Mouse (Mus musculus): ENCODE results near the gene Cpsf2. TPM values are rescaled to one million over a fixed set of nuclear protein-coding genes. Genes with fewer than 3 reads are reported as not detected.
"Not testable (repeated sequence)": the region's sequence is repeated elsewhere in the genome, so short reads cannot be mapped to it uniquely, and the experiment has no call there.

Gene Cpsf2
- 32.3 and 37.4 TPM in 2 replicates for polyA plus RNA-seq (2014; fragmentation: Nextera tagmentation; extraction: Ambion mirVana)

DNA sequence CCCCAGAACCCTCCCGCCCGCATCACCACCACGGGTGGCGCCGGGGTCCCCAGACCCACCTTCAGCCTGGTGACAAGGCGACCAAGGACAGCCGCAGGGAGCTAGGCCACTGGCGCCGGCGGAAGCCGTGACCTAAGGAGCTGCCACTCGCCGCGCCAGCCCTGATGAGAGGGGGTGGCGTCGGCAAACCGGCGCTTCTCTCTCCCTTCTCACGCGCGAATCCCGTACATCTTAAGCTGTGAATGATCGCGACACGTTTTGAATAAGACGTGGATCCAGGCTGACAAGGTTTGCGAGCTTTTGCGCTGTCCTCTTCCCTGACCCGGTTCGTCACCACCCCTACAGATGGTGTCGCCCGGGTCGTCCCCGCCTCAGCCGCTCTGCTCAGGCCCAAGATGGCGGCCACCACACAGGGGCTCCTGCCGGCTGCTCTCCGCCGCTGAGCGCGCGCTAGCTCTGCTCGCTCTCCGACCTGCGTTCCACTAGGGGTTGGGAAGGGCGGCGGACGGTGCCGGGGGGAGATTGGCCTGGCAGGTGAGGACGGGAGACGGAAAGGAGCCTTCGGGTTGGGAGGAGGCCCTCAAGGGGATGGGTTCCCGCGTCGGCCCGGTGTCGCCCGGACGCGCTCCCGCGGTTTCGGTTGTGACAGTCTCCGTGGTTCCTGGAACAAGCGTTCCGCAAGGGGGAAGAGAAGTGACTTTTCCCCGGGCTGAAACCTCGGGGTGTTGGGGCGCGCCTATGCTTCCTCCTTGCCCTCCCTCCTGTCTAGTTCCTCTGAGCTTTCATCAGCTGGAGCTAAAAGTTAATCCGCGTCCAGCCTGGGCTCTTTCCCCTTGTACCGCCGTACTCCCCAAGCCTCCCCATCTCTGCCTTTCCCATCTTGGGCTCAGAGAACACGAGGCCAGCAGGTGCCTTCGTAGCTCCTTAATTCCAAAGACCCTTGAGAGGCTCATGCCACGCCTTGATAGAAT is at the start of gene Cpsf2:
TSS of gene Cpsf2 (plus strand) at position 388 of the 971 bp plus-strand sequence.
- Histone ChIP-seq H3K9ac (replicated peaks; ENCODE audit: low read length) (peak within 1 kb of the TSS; percentile 93), H3K27me3 (ENCODE audit: control insufficient read depth, insufficient read depth, low read length) (no peaks in the 10 kb centered on the region), H3K9me3 (ENCODE audit: control insufficient read depth, low read length) (no peaks in the 10 kb centered on the region), H3K36me3 (ENCODE audit: control insufficient read depth, insufficient read depth, low read length) (no peaks in the 10 kb centered on the region), H3K27ac (replicated peaks; ENCODE audit: low read depth, low read length) (peak within 1 kb of the TSS; percentile 90), H3K4me2 (ENCODE audit: low read length) (peak within 1 kb of the TSS; percentile 83), H3K4me1 (ENCODE audit: control insufficient read depth, insufficient read depth, low read length) (peaks cover 22% of the 10 kb centered on the region), H3K4me3 (replicated peaks; ENCODE audit: low read depth, low read length) (peak within 1 kb of the TSS; percentile 74)
- peak; percentile 90 for DNase-seq
- WGBS: under 1% methylated on average over 77 of the region's 77 CpGs
- peak; percentile 95 for ATAC-seq (ENCODE audit: low FRiP score, low TSS enrichment)

GRCm38 (mm10) chr12:101928423-101928822 is 47.4 kb upstream of the Cpsf2 start:
- 93% methylated on average over 1 of the region's 1 CpGs for whole genome bisulfite sequencing
- H3K27ac ChIP-seq (replicated peaks; ENCODE audit: low read depth, low read length): no peak overlapping the region
- no peak overlapping the region for H3K4me3 ChIP-seq (replicated peaks; ENCODE audit: low read depth, low read length)
- H3K4me2 ChIP-seq (ENCODE audit: low read length): no peak overlapping the region
- H3K9ac ChIP-seq (replicated peaks; ENCODE audit: low read length): no peak overlapping the region
- H3K4me1 ChIP-seq (ENCODE audit: control insufficient read depth, insufficient read depth, low read length): no peaks in the 10 kb centered on the region
- no peak for DNase-seq
- ATAC-seq (ENCODE audit: low FRiP score, low TSS enrichment): no peak
- H3K27me3 ChIP-seq (ENCODE audit: control insufficient read depth, insufficient read depth, low read length): no peaks in the 10 kb centered on the region
- no peaks in the 10 kb centered on the region for H3K9me3 ChIP-seq (ENCODE audit: control insufficient read depth, low read length)
- peaks cover 88% of the 10 kb centered on the region for H3K36me3 ChIP-seq (ENCODE audit: control insufficient read depth, insufficient read depth, low read length)

DNA sequence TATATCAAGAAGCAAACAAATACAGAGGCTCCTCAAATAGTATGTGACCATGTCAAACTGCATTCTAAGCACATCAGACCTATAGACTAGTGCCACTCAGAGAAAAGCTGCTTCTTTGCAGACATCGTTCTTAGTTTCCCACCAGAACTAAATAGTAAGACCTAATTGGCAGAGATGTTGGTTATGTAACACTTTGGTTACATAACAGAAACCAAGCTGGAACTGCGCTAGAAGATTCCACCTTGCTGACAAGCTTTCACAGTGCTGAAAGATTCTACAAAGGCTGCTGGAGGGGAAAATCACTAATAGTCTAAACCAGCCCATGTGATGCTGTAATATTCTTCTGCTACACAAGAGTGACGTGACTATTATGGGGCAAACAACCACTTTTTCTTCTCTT is 40.6 kb upstream of the Cpsf2 start:
- DNase-seq (no peak), ATAC-seq (ENCODE audit: low FRiP score, low TSS enrichment) (no peak)
- no peak overlapping the region for H3K27ac ChIP-seq (replicated peaks; ENCODE audit: low read depth, low read length)
- no peaks in the 10 kb centered on the region for H3K27me3 ChIP-seq (ENCODE audit: control insufficient read depth, insufficient read depth, low read length)
- 96% methylated on average over 3 of the region's 3 CpGs for WGBS
- H3K4me1 ChIP-seq (ENCODE audit: control insufficient read depth, insufficient read depth, low read length): no peaks in the 10 kb centered on the region
- no peak overlapping the region for H3K9ac ChIP-seq (replicated peaks; ENCODE audit: low read length)
- H3K36me3 ChIP-seq (ENCODE audit: control insufficient read depth, insufficient read depth, low read length): peaks cover 76% of the 10 kb centered on the region
- H3K4me3 ChIP-seq (replicated peaks; ENCODE audit: low read depth, low read length): no peak overlapping the region
- H3K4me2 ChIP-seq (ENCODE audit: low read length): no peak overlapping the region
- no peaks in the 10 kb centered on the region for H3K9me3 ChIP-seq (ENCODE audit: control insufficient read depth, low read length)

- H3K4me2 ChIP-seq (ENCODE audit: low read length): no peak overlapping the region
- no peak overlapping the region for H3K27ac ChIP-seq (replicated peaks; ENCODE audit: low read depth, low read length)
- WGBS: 89% methylated on average over 7 of the region's 7 CpGs
- H3K4me3 ChIP-seq (replicated peaks; ENCODE audit: low read depth, low read length): no peak overlapping the region
- no peaks in the 10 kb centered on the region for H3K4me1 ChIP-seq (ENCODE audit: control insufficient read depth, insufficient read depth, low read length)
- H3K27me3 ChIP-seq (ENCODE audit: control insufficient read depth, insufficient read depth, low read length): no peaks in the 10 kb centered on the region
- ATAC-seq (ENCODE audit: low FRiP score, low TSS enrichment): no peak
- H3K9me3 ChIP-seq (ENCODE audit: control insufficient read depth, low read length): no peaks in the 10 kb centered on the region; the same call in 1 of the 2 replicates
- DNase-seq: peak; percentile 3
- H3K36me3 ChIP-seq (ENCODE audit: control insufficient read depth, insufficient read depth, low read length): peaks cover 72% of the 10 kb centered on the region
- H3K9ac ChIP-seq (replicated peaks; ENCODE audit: low read length): no peak overlapping the region
These were observed 38.2 kb upstream of the Cpsf2 start for GRCm38 (mm10) chr12:101937572-101937971.

DNA sequence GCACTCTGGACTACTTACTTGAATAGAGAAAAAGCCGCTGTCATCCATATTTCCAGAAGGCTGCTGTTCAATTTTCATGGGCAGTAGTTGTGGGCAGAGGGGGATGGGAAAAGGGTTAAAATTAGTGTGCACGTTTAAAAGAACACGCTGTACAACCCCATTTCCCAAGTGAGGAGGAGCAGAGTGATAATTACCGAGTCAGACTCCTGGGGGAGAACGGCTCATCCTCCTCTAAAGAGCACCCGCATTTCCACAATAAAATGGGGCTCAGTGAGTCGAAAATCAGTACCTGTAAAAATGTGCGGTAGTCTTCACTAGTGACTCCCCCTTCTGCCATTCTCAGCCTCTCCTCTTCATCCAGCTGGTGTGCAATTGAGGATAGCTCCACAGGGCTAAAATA is 27.8 kb upstream of the Cpsf2 start:
- peaks cover 32% of the 10 kb centered on the region for H3K36me3 ChIP-seq (ENCODE audit: control insufficient read depth, insufficient read depth, low read length)
- WGBS: 89% methylated on average over 8 of the region's 8 CpGs
- no peak overlapping the region for H3K27ac ChIP-seq (replicated peaks; ENCODE audit: low read depth, low read length)
- no peak overlapping the region for H3K9ac ChIP-seq (replicated peaks; ENCODE audit: low read length)
- ATAC-seq (ENCODE audit: low FRiP score, low TSS enrichment) (no peak), DNase-seq (no peak)
- H3K4me2 ChIP-seq (ENCODE audit: low read length): no peak overlapping the region
- H3K9me3 ChIP-seq (ENCODE audit: control insufficient read depth, low read length): no peaks in the 10 kb centered on the region
- no peaks in the 10 kb centered on the region for H3K4me1 ChIP-seq (ENCODE audit: control insufficient read depth, insufficient read depth, low read length)
- H3K27me3 ChIP-seq (ENCODE audit: control insufficient read depth, insufficient read depth, low read length): no peaks in the 10 kb centered on the region
- no peak overlapping the region for H3K4me3 ChIP-seq (replicated peaks; ENCODE audit: low read depth, low read length)

DNA sequence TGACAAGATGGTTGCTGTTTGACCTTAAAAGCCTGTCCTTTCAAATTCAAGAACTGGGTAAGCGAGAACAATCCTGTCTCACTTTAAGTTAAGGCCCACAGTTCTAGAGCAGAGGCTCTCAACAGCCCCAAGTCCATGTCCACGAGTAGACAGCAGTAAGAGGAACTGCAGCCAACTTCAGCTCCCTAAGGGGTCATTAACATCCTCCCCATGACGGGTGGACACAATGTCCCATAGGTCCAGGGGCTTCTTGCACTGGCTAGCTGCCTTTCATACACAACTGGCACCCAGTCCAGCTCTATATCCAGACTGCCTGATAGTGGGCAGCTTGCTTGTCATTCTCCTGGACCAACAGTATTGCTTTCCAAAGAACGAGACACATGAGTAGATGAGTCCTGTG is 27.0 kb upstream of the Cpsf2 start:
- Histone ChIP-seq H3K4me3 (replicated peaks; ENCODE audit: low read depth, low read length) (no peak overlapping the region), H3K4me2 (ENCODE audit: low read length) (no peak overlapping the region), H3K9ac (replicated peaks; ENCODE audit: low read length) (no peak overlapping the region), H3K4me1 (ENCODE audit: control insufficient read depth, insufficient read depth, low read length) (no peaks in the 10 kb centered on the region), H3K36me3 (ENCODE audit: control insufficient read depth, insufficient read depth, low read length) (peaks cover 29% of the 10 kb centered on the region), H3K9me3 (ENCODE audit: control insufficient read depth, low read length) (no peaks in the 10 kb centered on the region), H3K27ac (replicated peaks; ENCODE audit: low read depth, low read length) (no peak overlapping the region), H3K27me3 (ENCODE audit: control insufficient read depth, insufficient read depth, low read length) (no peaks in the 10 kb centered on the region)
- no peak for DNase-seq
- 86% methylated on average over 4 of the region's 4 CpGs for WGBS
- ATAC-seq (ENCODE audit: low FRiP score, low TSS enrichment): no peak

DNA sequence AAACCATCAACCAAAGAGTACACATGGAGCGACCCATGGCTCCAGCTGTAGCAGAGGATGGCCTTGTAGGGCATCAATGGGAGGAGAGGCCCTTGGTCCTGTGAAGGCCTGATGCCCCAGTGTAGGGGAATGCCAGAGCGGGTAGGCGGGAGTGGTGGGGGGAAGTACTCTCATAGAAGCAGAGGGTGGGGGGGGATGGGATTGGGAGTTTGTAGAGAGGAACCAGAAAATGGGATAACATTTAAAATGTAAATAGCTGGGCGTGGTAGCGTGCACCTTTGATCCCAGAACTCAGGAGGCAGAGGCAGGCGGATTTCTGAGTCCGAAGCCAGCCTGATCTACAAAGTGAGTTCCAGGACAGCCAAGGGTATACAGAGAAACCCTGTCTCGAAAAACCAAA is 20.0 kb upstream of the Cpsf2 start:
- not testable (repeated sequence) for H3K9ac ChIP-seq (replicated peaks; ENCODE audit: low read length); H3K27ac ChIP-seq (replicated peaks; ENCODE audit: low read depth, low read length); DNase-seq; H3K36me3 ChIP-seq (ENCODE audit: control insufficient read depth, insufficient read depth, low read length); H3K27me3 ChIP-seq (ENCODE audit: control insufficient read depth, insufficient read depth, low read length); H3K4me2 ChIP-seq (ENCODE audit: low read length); ATAC-seq (ENCODE audit: low FRiP score, low TSS enrichment); H3K9me3 ChIP-seq (ENCODE audit: control insufficient read depth, low read length); H3K4me3 ChIP-seq (replicated peaks; ENCODE audit: low read depth, low read length)
- peaks cover 12% of the 10 kb centered on the region; the same call in 1 of the 2 replicates for H3K4me1 ChIP-seq (ENCODE audit: control insufficient read depth, insufficient read depth, low read length)
- WGBS: 95% methylated on average over 8 of the region's 8 CpGs

- H3K27ac ChIP-seq (replicated peaks; ENCODE audit: low read depth, low read length): peak overlapping the region; percentile 74
- H3K9ac ChIP-seq (replicated peaks; ENCODE audit: low read length): peak overlapping the region; percentile 77
- WGBS: 12% methylated on average over 26 of the region's 26 CpGs
- peak overlapping the region; percentile 86 for H3K4me3 ChIP-seq (replicated peaks; ENCODE audit: low read depth, low read length)
- no peaks in the 10 kb centered on the region for H3K9me3 ChIP-seq (ENCODE audit: control insufficient read depth, low read length)
- no peaks in the 10 kb centered on the region for H3K27me3 ChIP-seq (ENCODE audit: control insufficient read depth, insufficient read depth, low read length)
- DNase-seq (no peak), ATAC-seq (ENCODE audit: low FRiP score, low TSS enrichment) (no peak)
- H3K36me3 ChIP-seq (ENCODE audit: control insufficient read depth, insufficient read depth, low read length): no peaks in the 10 kb centered on the region
- H3K4me2 ChIP-seq (ENCODE audit: low read length): peak overlapping the region; percentile 67
- H3K4me1 ChIP-seq (ENCODE audit: control insufficient read depth, insufficient read depth, low read length): peaks cover 12% of the 10 kb centered on the region; the same call in 1 of the 2 replicates
These were observed 18.5 kb upstream of the Cpsf2 start for GRCm38 (mm10) chr12:101957079-101957941.
